Mouse (Mus musculus) thymus, adult 2 months (tissue): ENCODE results near the gene Tnfsfm13. TPM values are rescaled to one million over a fixed set of nuclear protein-coding genes. Genes with fewer than 3 reads are reported as not detected.

ENCODE experiments used
- DNase-seq: peaks from one replicate; pipeline ENCODE4 v3.0.0; 2021
- H3K27ac ChIP-seq: fragments of 200-500 bp; 2 replicates; pipeline ENCODE4 v1.5.1; 2012; ENCODE audit warnings: low read length, control low read depth; ENCODE audit not compliant: control insufficient read depth, insufficient read depth
- H3K27me3 ChIP-seq: fragments of 200-500 bp; 2 replicates; pipeline ENCODE4 v1.6.1; 2012; ENCODE audit warnings: mild to moderate bottlenecking, low read length, moderate library complexity, mixed read lengths; ENCODE audit not compliant: control insufficient read depth, insufficient read depth
- H3K36me3 ChIP-seq: fragments of 200-500 bp; 2 replicates; pipeline ENCODE4 v1.6.1; 2012; ENCODE audit warnings: mild to moderate bottlenecking, low read length, moderate library complexity; ENCODE audit not compliant: control insufficient read depth, insufficient read depth
- H3K4me1 ChIP-seq: fragments of 200-500 bp; replicated peaks from 2 replicates; pipeline ENCODE4 v1.6.1; 2012; ENCODE audit warnings: low read length; ENCODE audit not compliant: control insufficient read depth, insufficient read depth
- H3K4me3 ChIP-seq: fragments of 200-500 bp; 2 replicates; pipeline ENCODE4 v1.5.1; 2012; ENCODE audit warnings: mild to moderate bottlenecking, low read length, control low read depth, moderate library complexity; ENCODE audit not compliant: control insufficient read depth, insufficient read depth
- CTCF ChIP-seq: fragments of 200-500 bp; IDR thresholded peaks from 2 replicates; pipeline ENCODE4 v1.5.1; 2012; ENCODE audit warnings: mild to moderate bottlenecking, control low read depth, low read length, moderate library complexity, borderline replicate concordance; ENCODE audit not compliant: control insufficient read depth, poor library complexity, insufficient read depth; ENCODE audit errors: extremely low read depth
- POLR2A ChIP-seq: fragments of 200-500 bp; IDR thresholded peaks from 2 replicates; pipeline ENCODE4 v1.6.1; 2012; ENCODE audit warnings: mild to moderate bottlenecking, low read length, control low read depth, moderate library complexity; ENCODE audit not compliant: control insufficient read depth, poor library complexity, insufficient read depth; ENCODE audit errors: extremely low read depth
- WGBS: fragments of 180-500 bp; shearing (Covaris S2); methylation state at CpG from one replicate; pipeline ENCODE4 v1.1.7; 2018; 5-methylcytosine and 5-hydroxymethylcytosine counted together
- polyA plus RNA-seq: library from polyadenylated mRNA; depleted of rRNA; stranded (reverse); fragments of >200 nt; gene quantifications from 2 replicates; pipeline ENCODE4 v1.2.3, GENCODE M21; 2012

Gene Tnfsfm13
- polyA plus RNA-seq, 1 experiment, result 2.7 TPM

DNA sequence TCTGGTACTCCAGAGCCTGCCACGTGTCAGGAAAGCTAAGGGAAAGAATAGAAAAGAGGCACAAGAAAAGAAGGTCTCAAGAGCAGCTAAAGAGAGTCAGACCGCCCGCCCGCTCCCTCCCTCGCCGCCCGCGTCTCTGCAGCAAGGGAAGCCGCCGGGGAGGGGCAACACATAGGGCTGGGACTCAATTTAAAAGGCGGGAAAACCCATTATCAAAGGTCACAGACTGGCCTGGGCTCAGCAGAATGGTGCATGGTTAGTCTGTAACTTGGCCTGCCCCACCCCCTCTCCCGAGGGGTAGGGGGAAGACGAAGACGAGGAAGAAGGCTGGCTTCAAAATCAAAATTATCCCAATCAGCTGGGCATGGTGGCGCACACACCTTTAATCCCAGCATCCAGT, 22.8 kb upstream of the Tnfsfm13 start:
- no peak for DNase-seq
- Histone ChIP-seq H3K27me3 (no peaks in the 10 kb centered on the region), H3K36me3 (no peaks in the 10 kb centered on the region), H3K27ac (no peak overlapping the region), H3K4me3 (no peak overlapping the region), H3K4me1 (no peaks in the 10 kb centered on the region)
- TF ChIP-seq POLR2A (no peak), CTCF (no peak)
- 83% methylated on average over 15 of the region's 15 CpGs for WGBS

- no peak for DNase-seq
- Histone ChIP-seq H3K27me3 (no peaks in the 10 kb centered on the region), H3K27ac (no peak overlapping the region), H3K4me1 (no peaks in the 10 kb centered on the region), H3K4me3 (no peak overlapping the region), H3K36me3 (no peaks in the 10 kb centered on the region)
- TF ChIP-seq POLR2A (no peak), CTCF (no peak)
- WGBS, result 91% methylated on average over 4 of the region's 4 CpGs
Observed at GRCm38 (mm10) chr11:69716953-69717352, 21.1 kb upstream of the Tnfsfm13 start.

- H3K27me3 ChIP-seq, result no peaks in the 10 kb centered on the region
- TF ChIP-seq CTCF, result no peak
- TF ChIP-seq POLR2A, result no peak
- no peak overlapping the region for H3K27ac ChIP-seq
- no peak overlapping the region for H3K4me3 ChIP-seq
- DNase-seq, result no peak
- H3K4me1 ChIP-seq, result no peaks in the 10 kb centered on the region
- no peaks in the 10 kb centered on the region for H3K36me3 ChIP-seq
- WGBS, result 59% methylated on average over 5 of the region's 5 CpGs
Observed at GRCm38 (mm10) chr11:69715929-69716328, 20.0 kb upstream of the Tnfsfm13 start.

GRCm38 (mm10) chr11:69715482-69715881, 19.6 kb upstream of the Tnfsfm13 start:
- DNase-seq, result no peak
- TF ChIP-seq CTCF (peak; percentile 70; the same call in 1 of the 2 replicates), POLR2A (no peak)
- no peak overlapping the region for H3K4me3 ChIP-seq
- H3K36me3 ChIP-seq, result no peaks in the 10 kb centered on the region
- no peak overlapping the region for H3K27ac ChIP-seq
- no peaks in the 10 kb centered on the region for H3K27me3 ChIP-seq
- H3K4me1 ChIP-seq, result no peaks in the 10 kb centered on the region
- WGBS, result 85% methylated on average over 9 of the region's 9 CpGs

DNA sequence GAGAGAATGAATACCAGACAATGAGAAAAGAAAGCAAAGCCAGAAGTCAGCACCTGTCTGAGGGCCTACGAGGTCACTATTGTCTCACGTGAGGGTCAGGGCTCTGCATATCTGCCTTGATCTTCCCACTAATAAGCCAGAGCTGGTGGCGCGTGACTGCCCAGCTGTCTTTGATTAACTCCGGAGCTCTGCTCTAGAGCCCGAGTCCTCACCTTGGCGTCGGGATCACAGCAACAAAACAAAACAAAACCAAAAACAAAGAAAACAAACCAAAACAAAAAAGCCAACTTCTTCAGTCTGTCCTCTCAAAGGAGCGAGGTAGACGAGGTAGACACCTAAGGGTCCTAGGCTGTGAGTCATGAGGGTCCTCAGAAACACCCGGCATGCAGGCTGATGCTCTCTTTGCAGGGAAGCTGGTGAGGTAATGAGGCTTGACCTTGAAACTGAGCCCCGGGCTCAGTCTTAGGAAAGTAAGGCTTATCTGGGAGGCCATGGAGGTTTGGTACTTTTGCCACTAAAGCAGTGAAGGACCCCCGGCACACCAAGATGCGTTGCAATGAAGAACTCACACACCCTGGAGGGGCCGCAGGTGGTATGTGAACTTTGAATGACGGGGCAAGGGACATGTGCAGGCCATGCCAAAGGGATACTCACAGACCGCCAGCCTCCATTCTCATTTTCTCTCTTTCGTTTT, 18.9 kb upstream of the Tnfsfm13 start:
- WGBS, result 93% methylated on average over 18 of the region's 18 CpGs
- no peak for DNase-seq

GRCm38 (mm10) chr11:69712954-69713672, 17.2 kb upstream of the Tnfsfm13 start:
- Histone ChIP-seq H3K36me3 (no peaks in the 10 kb centered on the region), H3K27me3 (no peaks in the 10 kb centered on the region), H3K27ac (no peak overlapping the region), H3K4me3 (no peak overlapping the region), H3K4me1 (no peaks in the 10 kb centered on the region)
- 93% methylated on average over 20 of the region's 20 CpGs for WGBS
- DNase-seq, result no peak
- no peak for TF ChIP-seq CTCF

More for the DNA sequence above, 18.9 kb upstream of the Tnfsfm13 start:
- Histone ChIP-seq H3K4me1 (no peaks in the 10 kb centered on the region), H3K27ac (no peak overlapping the region), H3K4me3 (no peak overlapping the region), H3K27me3 (no peaks in the 10 kb centered on the region), H3K36me3 (no peaks in the 10 kb centered on the region)
- TF ChIP-seq POLR2A (no peak), CTCF (no peak)

DNA sequence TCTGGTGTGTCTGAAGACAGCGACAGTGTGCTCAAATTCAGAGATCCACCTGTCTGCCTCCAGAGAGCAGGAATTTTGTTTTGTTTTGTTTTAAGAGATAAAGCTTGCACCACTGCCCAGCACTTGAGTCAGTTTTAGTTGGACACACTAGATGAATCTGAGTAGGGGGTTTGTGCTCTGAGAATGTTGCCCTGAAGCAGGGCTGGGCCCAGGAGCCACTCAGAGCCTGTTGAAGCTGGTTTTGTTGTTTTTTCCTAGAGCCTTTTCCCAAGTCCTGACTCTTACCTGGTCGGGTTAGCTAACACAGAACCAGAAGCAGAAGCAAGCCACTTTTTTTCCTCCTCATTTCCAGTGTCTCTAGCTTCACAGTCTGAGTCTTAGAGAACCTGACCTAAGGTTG, 15.2 kb upstream of the Tnfsfm13 start:
- DNase-seq, result no peak
- H3K36me3 ChIP-seq, result no peaks in the 10 kb centered on the region
- no peaks in the 10 kb centered on the region for H3K27me3 ChIP-seq
- TF ChIP-seq POLR2A, result no peak
- no peak for TF ChIP-seq CTCF
- WGBS, result 90% methylated on average over 2 of the region's 2 CpGs
- no peaks in the 10 kb centered on the region for H3K4me1 ChIP-seq
- H3K27ac ChIP-seq, result no peak overlapping the region
- H3K4me3 ChIP-seq, result no peak overlapping the region
